Mouse (Mus musculus) forebrain, embryonic 11.5 days (tissue): Measurements from ENCODE around the gene Gm10057. TPM values are rescaled to one million over a fixed set of nuclear protein-coding genes. Genes with fewer than 3 reads are reported as not detected.
"Not testable (repeated sequence)": the region's sequence is repeated elsewhere in the genome, so short reads cannot be mapped to it uniquely, and the experiment has no call there.

Experiments used
- ATAC-seq: fragments of 200-750 bp; cut with Nextera tagmentation; replicated peaks from 2 replicates; pipeline ENCODE4 v1.8.0; 2017; ENCODE audit warnings: moderate TSS enrichment; ENCODE audit not compliant: low FRiP score
- DNase-seq: peaks from one replicate; pipeline ENCODE4 v3.0.0-alpha.2; 2017; ENCODE audit warnings: low spot score
- H3K27ac ChIP-seq: fragments of 300-500 bp; sonication (generic); 2 replicates; pipeline ENCODE4 v1.5.1; 2014; ENCODE audit warnings: low read depth, low read length
- H3K27me3 ChIP-seq: fragments of 300-500 bp; sonication (generic); 2 replicates; pipeline ENCODE4 v1.6.1; 2014; ENCODE audit warnings: mild to moderate bottlenecking, low read length, mixed read lengths; ENCODE audit not compliant: control insufficient read depth, insufficient read depth
- H3K36me3 ChIP-seq: fragments of 300-500 bp; sonication (generic); 2 replicates; pipeline ENCODE4 v1.6.1; 2014; ENCODE audit warnings: mild to moderate bottlenecking, low read length, moderate library complexity, mixed read lengths; ENCODE audit not compliant: control insufficient read depth, insufficient read depth
- H3K4me1 ChIP-seq: fragments of 300-500 bp; sonication (generic); replicated peaks from 2 replicates; pipeline ENCODE4 v1.6.1; 2014; ENCODE audit warnings: low read length, mixed read lengths; ENCODE audit not compliant: control insufficient read depth, insufficient read depth
- H3K4me2 ChIP-seq: fragments of 300-500 bp; sonication (generic); 2 replicates; pipeline ENCODE4 v1.6.1; 2014; ENCODE audit warnings: low read depth, mild to moderate bottlenecking, low read length, moderate library complexity, mixed read lengths; ENCODE audit not compliant: severe bottlenecking
- H3K4me3 ChIP-seq: fragments of 300-500 bp; sonication (generic); 2 replicates; pipeline ENCODE4 v1.5.1; 2014; ENCODE audit warnings: low read depth, low read length
- H3K9ac ChIP-seq: fragments of 300-500 bp; sonication (generic); 2 replicates; pipeline ENCODE4 v1.6.1; 2014; ENCODE audit warnings: low read length
- H3K9me3 ChIP-seq: fragments of 300-500 bp; sonication (generic); 2 replicates; pipeline ENCODE4 v1.6.1; 2016; ENCODE audit warnings: low read length, mixed read lengths; ENCODE audit not compliant: control insufficient read depth
- polyA plus RNA-seq: library from polyadenylated mRNA; unstranded; fragments of >200 nt; fragmentation: Nextera tagmentation; extraction: Ambion mirVana; gene quantifications from 2 replicates; pipeline ENCODE4 v1.2.1, GENCODE M21; 2014

The Gm10057 gene
- polyA plus RNA-seq = not detected in 2 replicates

DNA sequence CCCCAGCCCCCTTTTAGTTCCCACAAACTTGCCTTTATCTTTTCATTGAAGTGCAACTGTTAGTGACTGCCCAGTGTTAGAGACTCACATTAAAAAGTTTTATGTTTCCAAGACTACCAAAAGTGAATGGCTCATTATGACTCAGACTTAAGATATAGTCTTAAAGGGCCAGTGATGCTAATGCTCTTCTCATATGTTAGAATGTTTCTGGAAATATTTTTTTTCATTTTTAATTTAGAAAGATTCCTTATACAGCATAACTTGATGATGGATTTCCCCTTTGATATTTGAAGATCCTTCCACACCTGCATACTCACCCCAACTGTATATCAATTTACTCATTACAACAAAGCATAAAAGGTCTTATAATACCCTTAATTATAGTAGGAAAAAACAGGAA is at the start of gene Gm10057:
Gene Gm10057, minus strand, starts transcription at position 101 of the 400 bp plus-strand sequence.
- H3K27me3 ChIP-seq, H3K9me3 ChIP-seq, ATAC-seq, H3K4me1 ChIP-seq, H3K36me3 ChIP-seq, H3K27ac ChIP-seq, H3K4me3 ChIP-seq, H3K9ac ChIP-seq, DNase-seq, H3K4me2 ChIP-seq: not testable (repeated sequence)

DNA sequence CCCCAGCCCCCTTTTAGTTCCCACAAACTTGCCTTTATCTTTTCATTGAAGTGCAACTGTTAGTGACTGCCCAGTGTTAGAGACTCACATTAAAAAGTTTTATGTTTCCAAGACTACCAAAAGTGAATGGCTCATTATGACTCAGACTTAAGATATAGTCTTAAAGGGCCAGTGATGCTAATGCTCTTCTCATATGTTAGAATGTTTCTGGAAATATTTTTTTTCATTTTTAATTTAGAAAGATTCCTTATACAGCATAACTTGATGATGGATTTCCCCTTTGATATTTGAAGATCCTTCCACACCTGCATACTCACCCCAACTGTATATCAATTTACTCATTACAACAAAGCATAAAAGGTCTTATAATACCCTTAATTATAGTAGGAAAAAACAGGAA is 21.1 kb downstream of the Gm10057 start, which contains the start of gene 4921511M17Rik:
Gene 4921511M17Rik, minus strand, starts transcription at position 101 of the 400 bp plus-strand sequence.
- H3K36me3 ChIP-seq, H3K9me3 ChIP-seq, H3K4me2 ChIP-seq, H3K27me3 ChIP-seq, DNase-seq, H3K27ac ChIP-seq, H3K4me1 ChIP-seq, H3K9ac ChIP-seq, H3K4me3 ChIP-seq, ATAC-seq: not testable (repeated sequence)

DNA sequence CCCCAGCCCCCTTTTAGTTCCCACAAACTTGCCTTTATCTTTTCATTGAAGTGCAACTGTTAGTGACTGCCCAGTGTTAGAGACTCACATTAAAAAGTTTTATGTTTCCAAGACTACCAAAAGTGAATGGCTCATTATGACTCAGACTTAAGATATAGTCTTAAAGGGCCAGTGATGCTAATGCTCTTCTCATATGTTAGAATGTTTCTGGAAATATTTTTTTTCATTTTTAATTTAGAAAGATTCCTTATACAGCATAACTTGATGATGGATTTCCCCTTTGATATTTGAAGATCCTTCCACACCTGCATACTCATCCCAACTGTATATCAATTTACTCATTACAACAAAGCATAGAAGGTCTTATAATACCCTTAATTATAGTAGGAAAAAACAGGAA is 42.3 kb downstream of the Gm10057 start, which contains the start of gene Samt1:
Gene Samt1, minus strand, starts transcription at position 101 of the 400 bp plus-strand sequence.
- not testable (repeated sequence) for H3K36me3 ChIP-seq, DNase-seq, H3K4me3 ChIP-seq, H3K9me3 ChIP-seq, H3K27ac ChIP-seq, ATAC-seq, H3K9ac ChIP-seq, H3K4me2 ChIP-seq, H3K27me3 ChIP-seq, H3K4me1 ChIP-seq

Other genes starting within 250 kb of the Gm10057 start
- gene Spin2c, start 222.8 kb downstream of the Gm10057 start, polyA plus RNA-seq = 17.4 and 19.3 TPM in 2 replicates
- gene Samt1, start 42.4 kb downstream of the Gm10057 start, polyA plus RNA-seq = not detected in 2 replicates
- gene 4921511M17Rik, start 21.2 kb downstream of the Gm10057 start, polyA plus RNA-seq = not detected in 2 replicates
- gene Gm15140, start 65.6 kb upstream of the Gm10057 start, polyA plus RNA-seq = not detected in 2 replicates